Mouse (Mus musculus): ENCODE data around the gene Calcrl.

The Calcrl gene

DNA sequence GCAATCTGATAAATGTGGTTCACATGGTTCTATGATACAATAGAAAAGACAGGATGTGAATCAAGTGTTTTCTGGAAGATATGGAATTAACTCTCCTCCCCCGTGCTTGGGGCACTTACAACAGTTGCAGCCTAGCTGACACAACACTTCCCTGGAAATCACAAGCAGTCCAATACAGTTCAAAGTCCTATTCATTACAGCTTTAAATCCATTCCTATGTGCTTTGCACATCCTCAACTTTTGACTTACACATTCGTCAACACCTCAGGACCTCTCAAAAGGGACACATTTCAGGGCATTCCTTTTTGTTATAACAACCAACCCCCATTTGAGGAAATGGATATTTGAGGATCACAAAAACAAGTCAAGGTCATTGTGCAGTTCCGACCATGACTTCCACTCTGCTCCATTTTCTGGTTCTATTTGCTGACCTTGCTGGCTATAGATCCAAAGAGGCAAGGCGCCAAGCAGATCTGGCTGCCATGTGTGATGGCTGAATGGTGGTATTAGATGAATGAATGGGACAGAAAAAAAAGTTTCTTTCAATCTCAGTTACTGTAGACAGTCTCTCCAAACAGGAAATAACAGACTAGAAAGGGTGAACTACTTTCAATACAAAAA is 108.9 kb downstream of the Calcrl start:
- DNase-seq (ENCODE audit: low spot score in 2 of 2), result no peak

GRCm38 (mm10) chr2:84296517-84296916 is 128.7 kb downstream of the Calcrl start:
- DNase-seq (ENCODE audit: low spot score in 2 of 2), result no peak

- no peak for DNase-seq (ENCODE audit: low spot score in 2 of 2)
Observed at GRCm38 (mm10) chr2:84295068-84295467, 130.1 kb downstream of the Calcrl start.

- DNase-seq (ENCODE audit: low spot score in 2 of 2), result no peak
Observed at GRCm38 (mm10) chr2:84294611-84295010, 130.6 kb downstream of the Calcrl start.

- no peak for DNase-seq (ENCODE audit: low spot score in 2 of 2)
Observed at GRCm38 (mm10) chr2:84292351-84293000, 132.7 kb downstream of the Calcrl start.

GRCm38 (mm10) chr2:84288940-84289557 is 136.2 kb downstream of the Calcrl start:
- no peak for DNase-seq (ENCODE audit: low spot score in 2 of 2)
